Mouse (Mus musculus) heart, embryonic 11.5 days (tissue): ENCODE data around the gene Slc25a47. TPM values are rescaled to one million over a fixed set of nuclear protein-coding genes. Genes with fewer than 3 reads are reported as not detected.
A peak's percentile ranks its signal among the peaks of the same experiment; 100 is the strongest.

Experiments used
- ATAC-seq: fragments of 200-750 bp; cut with Nextera tagmentation; replicated peaks from 2 replicates; pipeline ENCODE4 v1.8.0; 2017; ENCODE audit warnings: moderate library complexity; ENCODE audit not compliant: insufficient number of reproducible peaks, low FRiP score, low TSS enrichment
- H3K27ac ChIP-seq: fragments of 300-500 bp; sonication (generic); 2 replicates; pipeline ENCODE4 v1.5.1; 2014; ENCODE audit warnings: mild to moderate bottlenecking, low read depth, low read length
- H3K27me3 ChIP-seq: fragments of 300-500 bp; sonication (generic); 2 replicates; pipeline ENCODE4 v1.6.1; 2014; ENCODE audit warnings: mild to moderate bottlenecking, low read length, mixed read lengths; ENCODE audit not compliant: control insufficient read depth, insufficient read depth
- H3K36me3 ChIP-seq: fragments of 300-500 bp; sonication (generic); 2 replicates; pipeline ENCODE4 v1.6.1; 2014; ENCODE audit warnings: mild to moderate bottlenecking, low read length, moderate library complexity, mixed read lengths; ENCODE audit not compliant: control insufficient read depth, insufficient read depth
- H3K4me1 ChIP-seq: fragments of 300-500 bp; sonication (generic); 2 replicates; pipeline ENCODE4 v1.6.1; 2014; ENCODE audit warnings: low read length; ENCODE audit not compliant: control insufficient read depth, insufficient read depth
- H3K4me2 ChIP-seq: fragments of 300-500 bp; sonication (generic); 2 replicates; pipeline ENCODE4 v1.6.1; 2014; ENCODE audit warnings: mild to moderate bottlenecking, moderate library complexity
- H3K4me3 ChIP-seq: fragments of 300-500 bp; sonication (generic); 2 replicates; pipeline ENCODE4 v1.5.1; 2014; ENCODE audit warnings: low read depth, low read length
- H3K9ac ChIP-seq: fragments of 300-500 bp; sonication (generic); 2 replicates; pipeline ENCODE4 v1.6.1; 2014; ENCODE audit warnings: mild to moderate bottlenecking, low read depth, low read length, moderate library complexity
- H3K9me3 ChIP-seq: fragments of 300-500 bp; sonication (generic); replicated peaks from 2 replicates; pipeline ENCODE4 v1.6.1; 2016; ENCODE audit warnings: low read length; ENCODE audit not compliant: control insufficient read depth
- WGBS: fragments of 180-500 bp; shearing (Covaris S2); extraction: QIAGEN DNeasy Blood & Tissue Kit; methylation state at CpG from one replicate; pipeline ENCODE4 v1.1.7; 2014; ENCODE audit not compliant: insufficient replicate concordance; 5-methylcytosine and 5-hydroxymethylcytosine counted together
- polyA plus RNA-seq: library from polyadenylated mRNA; unstranded; fragments of >200 nt; fragmentation: Nextera tagmentation; extraction: Ambion mirVana; gene quantifications from 2 replicates; pipeline ENCODE4 v1.2.1, GENCODE M21; 2014

The Slc25a47 gene
- polyA plus RNA-seq, 1 experiment from 2014 or later, result 5.4 TPM

- 67% methylated on average over 9 of the region's 9 CpGs for WGBS
- Histone ChIP-seq H3K27ac (no peak overlapping the region), H3K27me3 (peaks cover 4% of the 10 kb centered on the region; the same call in 1 of the 2 replicates), H3K4me2 (no peak overlapping the region), H3K4me1 (peaks cover 16% of the 10 kb centered on the region), H3K36me3 (peaks cover 3% of the 10 kb centered on the region), H3K9ac (no peak overlapping the region), H3K4me3 (no peak overlapping the region), H3K9me3 (no peaks in the 10 kb centered on the region)
- no peak for ATAC-seq
Measured at GRCm38 (mm10) chr12:108831966-108832643, 3.7 kb upstream of the Slc25a47 start.

- no peak overlapping the region for H3K4me3 ChIP-seq
- peaks cover 23% of the 10 kb centered on the region for H3K4me1 ChIP-seq
- H3K27ac ChIP-seq, result no peak overlapping the region
- WGBS, result 82% methylated on average over 8 of the region's 8 CpGs
- ATAC-seq, result no peak
- H3K4me2 ChIP-seq, result no peak overlapping the region
- no peak overlapping the region for H3K9ac ChIP-seq
- H3K27me3 ChIP-seq, result peaks cover 4% of the 10 kb centered on the region; the same call in 1 of the 2 replicates
- H3K36me3 ChIP-seq, result no peaks in the 10 kb centered on the region
- no peaks in the 10 kb centered on the region for H3K9me3 ChIP-seq
Measured at GRCm38 (mm10) chr12:108832851-108833250, 3.0 kb upstream of the Slc25a47 start.

GRCm38 (mm10) chr12:108833408-108833807 is 2.4 kb upstream of the Slc25a47 start:
- H3K9me3 ChIP-seq, result no peaks in the 10 kb centered on the region
- no peak overlapping the region for H3K4me2 ChIP-seq
- H3K27me3 ChIP-seq, result peaks cover 4% of the 10 kb centered on the region; the same call in 1 of the 2 replicates
- ATAC-seq, result no peak
- 83% methylated on average over 3 of the region's 3 CpGs for WGBS
- no peak overlapping the region for H3K27ac ChIP-seq
- peaks cover 28% of the 10 kb centered on the region for H3K4me1 ChIP-seq
- H3K4me3 ChIP-seq, result no peak overlapping the region
- H3K9ac ChIP-seq, result no peak overlapping the region
- H3K36me3 ChIP-seq, result peaks cover 3% of the 10 kb centered on the region; the same call in 1 of the 2 replicates

GRCm38 (mm10) chr12:108834337-108834736 is 1.5 kb upstream of the Slc25a47 start:
- Histone ChIP-seq H3K4me2 (no peak overlapping the region; the same call in 1 of the 2 replicates), H3K9ac (no peak overlapping the region), H3K4me3 (no peak overlapping the region), H3K36me3 (peaks cover 3% of the 10 kb centered on the region; the same call in 1 of the 2 replicates), H3K4me1 (peaks cover 28% of the 10 kb centered on the region), H3K27ac (no peak overlapping the region), H3K9me3 (no peaks in the 10 kb centered on the region), H3K27me3 (peaks cover 4% of the 10 kb centered on the region; the same call in 1 of the 2 replicates)
- ATAC-seq, result no peak
- 79% methylated on average over 3 of the region's 3 CpGs for WGBS

- Histone ChIP-seq H3K9me3 (no peaks in the 10 kb centered on the region), H3K4me2 (peak overlapping the region; percentile 95), H3K4me1 (peaks cover 28% of the 10 kb centered on the region), H3K36me3 (peaks cover 3% of the 10 kb centered on the region; the same call in 1 of the 2 replicates), H3K27me3 (peaks cover 4% of the 10 kb centered on the region; the same call in 1 of the 2 replicates), H3K27ac (no peak overlapping the region), H3K9ac (peak overlapping the region; percentile 90; the same call in 1 of the 2 replicates), H3K4me3 (peak overlapping the region; percentile 66)
- ATAC-seq, result no peak
- 37% methylated on average over 5 of the region's 5 CpGs for WGBS
Measured at GRCm38 (mm10) chr12:108834786-108835185, 1.1 kb upstream of the Slc25a47 start.

- WGBS, result 2% methylated on average over 51 of the region's 51 CpGs
- Histone ChIP-seq H3K4me2 (peak overlapping the region; percentile 95), H3K27me3 (peaks cover 4% of the 10 kb centered on the region; the same call in 1 of the 2 replicates), H3K4me3 (peak overlapping the region; percentile 66), H3K36me3 (peaks cover 3% of the 10 kb centered on the region; the same call in 1 of the 2 replicates), H3K9me3 (no peaks in the 10 kb centered on the region), H3K4me1 (peaks cover 28% of the 10 kb centered on the region), H3K27ac (peak overlapping the region; percentile 15; the same call in 1 of the 2 replicates), H3K9ac (peak overlapping the region; percentile 90)
- ATAC-seq, result peak; percentile 1; the same call in 1 of the 2 replicates
Measured at GRCm38 (mm10) chr12:108835208-108835839, 522 bp upstream of the Slc25a47 start.

- peak overlapping the region; percentile 95 for H3K4me2 ChIP-seq
- H3K4me3 ChIP-seq, result peak overlapping the region; percentile 66
- peaks cover 28% of the 10 kb centered on the region for H3K4me1 ChIP-seq
- 43% methylated on average over 7 of the region's 7 CpGs for WGBS
- peaks cover 3% of the 10 kb centered on the region; the same call in 1 of the 2 replicates for H3K36me3 ChIP-seq
- peaks cover 4% of the 10 kb centered on the region; the same call in 1 of the 2 replicates for H3K27me3 ChIP-seq
- H3K27ac ChIP-seq, result no peak overlapping the region
- no peaks in the 10 kb centered on the region for H3K9me3 ChIP-seq
- peak overlapping the region; percentile 90 for H3K9ac ChIP-seq
- ATAC-seq, result no peak
Measured at GRCm38 (mm10) chr12:108836722-108837121, 876 bp downstream of the Slc25a47 start.

GRCm38 (mm10) chr12:108841181-108841580 is 5.3 kb downstream of the Slc25a47 start:
- H3K4me3 ChIP-seq, result no peak overlapping the region
- no peak overlapping the region for H3K9ac ChIP-seq
- WGBS, result 86% methylated on average over 6 of the region's 6 CpGs
- no peaks in the 10 kb centered on the region for H3K27me3 ChIP-seq
- no peak for ATAC-seq
- H3K9me3 ChIP-seq, result no peaks in the 10 kb centered on the region
- no peak overlapping the region for H3K27ac ChIP-seq
- H3K36me3 ChIP-seq, result peaks cover 17% of the 10 kb centered on the region
- no peak overlapping the region for H3K4me2 ChIP-seq
- peaks cover 21% of the 10 kb centered on the region for H3K4me1 ChIP-seq
